Mouse (Mus musculus) gastrocnemius, adult 8-10 months (tissue): ENCODE measurements around the gene Foxc1. TPM values are rescaled to one million over a fixed set of nuclear protein-coding genes. Genes with fewer than 3 reads are reported as not detected.

ENCODE experiments used
- DNase-seq, 2 experiments: peaks; one replicate each; pipeline ENCODE4 v3.0.0; 2022; ENCODE audit warnings: low spot score in 2 of 2
- total RNA-seq, 4 experiments: library from RNA; stranded (reverse); gene quantifications; 2 replicates each; pipeline ENCODE4 v1.2.4; 2022

Foxc1 gene
- total RNA-seq, 4 experiments from 2014 or later = 0.39 to 0.83 (median 0.65) TPM

DNA sequence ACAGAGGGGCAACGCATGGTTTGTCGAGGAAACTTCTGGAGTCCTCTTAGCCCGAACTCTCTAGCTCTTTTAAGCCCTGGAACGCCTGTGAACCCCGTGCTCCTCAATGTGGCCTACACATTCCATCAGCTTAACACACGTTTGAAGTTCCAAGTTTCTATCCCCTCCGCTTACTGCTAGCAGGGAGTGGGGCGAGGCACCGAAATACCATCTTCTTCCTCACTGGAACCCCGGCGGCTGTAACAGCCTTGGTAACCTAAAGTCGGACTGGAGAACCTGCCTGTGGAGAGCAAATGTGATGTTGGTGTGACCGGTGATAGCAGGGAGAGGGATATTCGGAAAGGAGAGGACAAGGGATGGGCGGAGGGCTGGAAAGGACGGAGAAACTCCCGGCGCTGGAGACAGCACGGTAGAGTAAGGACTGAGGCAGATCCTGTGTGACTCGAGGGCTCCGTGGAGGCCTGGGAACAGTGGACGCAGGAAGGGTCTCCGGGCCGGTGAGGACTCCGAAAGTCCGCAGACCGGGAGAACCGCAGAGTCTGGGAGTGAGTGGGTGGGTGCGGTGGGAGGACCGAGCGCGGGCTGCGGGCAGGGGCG, 504 bp upstream of the Foxc1 start:
- DNase-seq = no peak

DNA sequence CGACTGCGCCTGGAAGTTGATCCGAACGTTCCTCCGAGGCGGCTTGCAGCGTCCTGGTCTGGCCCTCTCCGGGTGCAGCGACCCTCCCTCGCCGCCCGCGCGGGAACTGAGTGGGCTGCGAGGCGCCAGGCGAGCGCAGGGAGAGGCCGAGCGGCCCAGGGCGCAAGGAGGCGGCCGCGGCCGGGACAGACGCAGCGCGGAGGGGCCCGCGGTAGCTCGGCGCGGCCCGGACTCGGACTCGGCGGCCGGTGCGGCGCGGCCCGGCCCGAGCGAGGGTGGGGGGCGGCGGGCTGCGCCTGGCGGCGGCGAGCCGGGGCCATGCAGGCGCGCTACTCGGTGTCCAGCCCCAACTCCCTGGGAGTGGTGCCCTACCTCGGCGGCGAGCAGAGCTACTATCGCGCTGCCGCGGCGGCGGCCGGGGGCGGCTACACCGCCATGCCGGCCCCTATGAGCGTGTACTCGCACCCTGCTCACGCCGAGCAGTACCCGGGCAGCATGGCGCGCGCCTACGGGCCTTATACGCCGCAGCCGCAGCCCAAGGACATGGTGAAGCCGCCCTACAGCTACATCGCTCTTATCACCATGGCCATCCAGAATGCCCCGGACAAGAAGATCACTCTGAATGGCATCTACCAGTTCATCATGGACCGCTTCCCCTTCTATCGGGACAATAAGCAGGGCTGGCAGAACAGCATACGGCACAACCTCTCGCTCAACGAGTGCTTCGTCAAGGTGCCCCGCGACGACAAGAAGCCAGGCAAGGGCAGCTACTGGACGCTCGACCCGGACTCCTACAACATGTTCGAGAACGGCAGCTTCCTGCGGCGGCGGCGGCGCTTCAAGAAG, 680 bp downstream of the Foxc1 start:
- DNase-seq = no peak

DNA sequence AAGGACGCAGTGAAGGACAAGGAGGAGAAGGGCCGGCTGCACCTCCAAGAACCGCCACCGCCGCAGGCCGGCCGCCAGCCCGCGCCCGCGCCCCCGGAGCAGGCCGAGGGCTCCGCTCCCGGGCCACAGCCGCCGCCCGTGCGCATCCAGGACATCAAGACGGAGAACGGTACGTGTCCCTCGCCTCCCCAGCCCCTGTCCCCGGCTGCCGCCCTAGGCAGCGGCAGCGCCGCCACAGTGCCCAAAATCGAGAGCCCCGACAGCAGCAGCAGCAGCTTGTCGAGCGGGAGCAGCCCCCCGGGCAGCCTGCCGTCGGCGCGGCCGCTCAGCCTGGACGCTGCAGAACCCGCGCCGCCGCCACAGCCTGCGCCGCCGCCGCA, 1.3 kb downstream of the Foxc1 start:
- no peak for DNase-seq

DNA sequence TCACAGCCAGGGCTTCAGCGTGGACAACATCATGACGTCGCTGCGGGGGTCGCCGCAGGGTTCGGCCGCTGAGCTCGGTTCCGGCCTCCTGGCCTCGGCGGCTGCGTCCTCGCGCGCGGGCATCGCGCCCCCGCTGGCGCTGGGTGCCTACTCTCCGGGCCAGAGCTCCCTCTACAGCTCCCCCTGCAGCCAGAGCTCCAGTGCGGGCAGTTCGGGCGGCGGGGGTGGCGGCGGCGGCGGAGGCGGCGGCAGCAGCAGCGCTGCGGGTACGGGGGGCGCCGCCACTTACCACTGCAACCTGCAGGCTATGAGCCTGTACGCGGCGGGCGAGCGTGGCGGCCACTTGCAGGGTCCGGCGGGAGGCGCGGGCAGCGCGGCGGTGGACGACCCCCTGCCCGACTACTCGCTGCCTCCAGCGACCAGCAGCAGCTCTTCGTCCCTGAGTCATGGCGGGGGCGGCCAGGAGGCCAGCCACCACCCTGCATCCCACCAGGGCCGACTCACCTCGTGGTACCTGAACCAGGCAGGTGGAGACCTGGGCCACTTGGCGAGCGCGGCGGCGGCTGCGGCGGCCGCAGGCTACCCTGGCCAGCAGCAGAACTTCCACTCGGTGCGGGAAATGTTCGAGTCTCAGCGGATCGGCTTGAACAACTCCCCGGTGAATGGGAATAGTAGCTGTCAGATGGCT, 1.8 kb downstream of the Foxc1 start:
- no peak for DNase-seq

DNA sequence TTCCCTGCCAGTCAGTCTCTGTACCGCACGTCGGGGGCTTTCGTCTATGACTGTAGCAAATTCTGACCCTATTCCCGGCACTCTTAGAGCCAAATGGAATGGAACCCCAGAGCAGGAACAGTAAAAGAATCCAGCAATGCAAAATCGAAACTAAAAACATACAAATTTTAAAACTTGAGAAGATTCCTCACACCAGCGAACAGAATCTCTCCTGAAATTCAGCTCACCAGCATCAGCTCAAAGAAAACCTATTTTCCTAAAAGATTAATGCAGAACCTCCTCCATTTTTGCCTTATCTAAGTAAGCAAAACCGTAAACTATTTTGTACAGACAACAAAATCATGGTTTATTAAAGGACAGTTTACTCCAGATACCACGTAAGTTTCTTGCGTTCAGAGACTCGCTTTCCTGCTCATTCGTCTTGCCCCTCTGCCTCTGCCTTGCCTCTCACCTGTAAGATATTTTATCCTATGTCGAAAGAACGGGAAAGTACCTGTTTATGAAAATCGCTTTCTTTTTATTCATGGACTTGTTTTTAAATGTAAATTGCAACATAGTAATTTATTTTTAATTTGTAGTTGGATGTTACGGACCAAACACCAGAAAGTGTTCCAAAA, 2.5 kb downstream of the Foxc1 start:
- DNase-seq = no peak

DNA sequence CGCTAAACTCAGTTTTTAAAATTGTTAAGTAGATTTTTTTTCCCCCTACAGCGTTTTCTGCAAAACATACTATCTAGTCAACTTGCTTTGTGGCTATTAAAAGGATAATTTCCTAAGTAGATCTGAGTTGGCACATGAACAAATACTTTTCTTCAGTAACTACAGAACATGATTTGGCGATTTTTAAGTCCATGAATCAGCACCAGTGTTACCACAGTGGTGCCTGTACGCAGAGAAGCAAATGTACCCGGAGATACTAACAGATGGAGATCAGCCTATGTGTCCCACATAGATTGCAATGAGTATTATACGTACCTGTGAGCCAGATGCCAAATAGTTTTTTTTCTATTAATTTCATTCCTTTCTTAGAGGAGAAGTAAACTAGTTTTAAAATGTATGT, 3.3 kb downstream of the Foxc1 start:
- no peak for DNase-seq

DNA sequence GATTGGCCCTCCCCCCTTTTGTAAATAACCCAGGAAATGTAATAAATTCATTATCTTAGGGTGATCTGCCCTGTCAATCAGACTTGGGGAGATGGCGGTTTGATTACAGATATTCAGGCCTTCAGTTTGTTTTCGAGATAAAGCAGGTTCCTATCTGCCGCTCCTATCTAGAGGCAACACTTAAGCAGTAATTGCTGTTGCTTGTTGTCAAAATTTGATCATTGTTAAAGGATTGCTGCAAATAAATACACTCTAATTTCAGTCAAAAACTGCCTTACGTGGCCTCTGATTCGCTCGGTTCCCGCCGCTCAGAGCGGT, 3.9 kb downstream of the Foxc1 start:
- no peak for DNase-seq

DNA sequence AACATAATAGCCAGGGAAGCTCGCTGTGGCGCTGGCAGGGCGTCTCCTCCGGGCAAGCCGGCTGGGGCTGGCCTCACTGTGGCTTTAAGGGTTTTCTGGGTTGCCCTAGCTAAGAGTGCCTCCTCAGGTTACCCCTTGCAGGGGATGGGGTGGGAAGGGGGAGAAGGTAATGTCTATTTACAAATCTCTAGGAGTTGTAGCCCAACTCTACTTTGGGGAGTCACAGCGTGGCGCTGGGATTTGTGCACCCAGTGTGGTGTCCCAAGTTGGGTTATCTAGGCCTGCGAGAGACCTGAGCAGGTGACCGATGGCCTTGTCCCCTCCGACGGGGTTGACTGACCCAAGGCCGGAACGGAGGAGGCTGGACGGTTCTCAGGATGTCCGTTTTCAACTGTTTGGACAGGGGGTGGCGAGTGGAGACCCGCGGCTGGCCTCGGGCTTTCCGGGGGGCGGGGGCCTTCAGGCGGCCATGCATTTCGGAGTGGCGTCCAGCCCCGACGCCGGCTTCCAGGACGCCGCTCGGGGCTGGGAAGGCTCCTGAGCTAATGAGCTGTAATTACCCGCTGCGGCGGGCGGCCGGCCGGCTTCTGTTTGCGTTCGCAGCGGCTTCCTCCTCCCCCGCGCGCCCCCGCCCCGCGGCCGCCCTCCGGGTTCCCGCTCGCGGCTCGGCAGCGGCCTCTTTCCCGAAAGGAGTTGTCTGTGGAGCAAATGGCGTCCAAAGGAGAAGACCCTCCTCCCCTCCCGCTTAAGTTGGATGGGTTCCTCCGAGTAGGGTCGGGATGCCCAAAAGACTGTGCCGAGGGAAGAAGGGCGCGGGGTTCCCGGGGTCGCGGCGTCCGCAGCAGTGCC, 4.5 kb downstream of the Foxc1 start:
- DNase-seq = no peak

DNA sequence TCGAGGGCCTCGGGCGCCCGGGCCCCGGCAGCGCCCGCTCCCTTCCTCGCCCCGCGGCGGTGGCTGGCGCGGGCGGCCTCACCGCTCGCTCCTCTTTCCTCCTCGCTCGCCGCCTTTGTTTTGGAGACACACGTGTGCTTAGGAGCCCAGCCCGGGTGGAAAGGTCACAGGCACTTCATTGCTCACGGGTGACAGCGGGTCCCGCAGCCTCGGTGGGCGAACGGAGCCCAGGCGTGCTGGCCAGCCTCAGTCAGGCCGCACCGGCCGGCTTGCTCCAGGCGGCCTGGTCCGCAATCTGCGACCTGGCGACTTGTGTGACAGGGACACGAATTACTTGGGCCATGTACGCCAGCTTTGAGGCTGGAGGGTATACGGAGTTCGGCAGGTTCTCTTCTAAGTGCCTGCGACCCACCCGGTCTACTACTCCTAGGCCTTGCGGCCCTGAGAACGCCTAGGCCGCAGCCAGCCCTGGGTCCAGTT, 5.1 kb downstream of the Foxc1 start:
- DNase-seq = no peak

DNA sequence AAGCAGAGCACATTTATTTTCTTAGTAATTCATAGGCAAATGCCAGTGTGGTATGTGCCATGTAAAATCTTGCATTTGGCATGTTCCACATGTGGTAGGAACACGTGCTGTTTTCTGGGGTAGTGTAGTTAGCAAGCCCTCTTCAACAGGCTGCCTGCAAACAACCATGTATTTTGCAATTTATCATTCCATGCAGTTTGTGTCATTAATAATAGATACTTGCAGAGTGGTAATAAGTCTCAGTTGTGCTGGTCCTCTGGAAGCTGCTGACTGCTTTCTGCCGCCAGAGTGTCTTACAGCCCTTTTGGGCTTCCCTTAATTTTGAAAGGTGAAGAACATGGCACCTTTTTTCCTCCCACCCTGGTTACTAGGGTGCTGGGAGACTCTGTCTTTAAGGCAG, 6.3 kb downstream of the Foxc1 start:
- no peak for DNase-seq

DNA sequence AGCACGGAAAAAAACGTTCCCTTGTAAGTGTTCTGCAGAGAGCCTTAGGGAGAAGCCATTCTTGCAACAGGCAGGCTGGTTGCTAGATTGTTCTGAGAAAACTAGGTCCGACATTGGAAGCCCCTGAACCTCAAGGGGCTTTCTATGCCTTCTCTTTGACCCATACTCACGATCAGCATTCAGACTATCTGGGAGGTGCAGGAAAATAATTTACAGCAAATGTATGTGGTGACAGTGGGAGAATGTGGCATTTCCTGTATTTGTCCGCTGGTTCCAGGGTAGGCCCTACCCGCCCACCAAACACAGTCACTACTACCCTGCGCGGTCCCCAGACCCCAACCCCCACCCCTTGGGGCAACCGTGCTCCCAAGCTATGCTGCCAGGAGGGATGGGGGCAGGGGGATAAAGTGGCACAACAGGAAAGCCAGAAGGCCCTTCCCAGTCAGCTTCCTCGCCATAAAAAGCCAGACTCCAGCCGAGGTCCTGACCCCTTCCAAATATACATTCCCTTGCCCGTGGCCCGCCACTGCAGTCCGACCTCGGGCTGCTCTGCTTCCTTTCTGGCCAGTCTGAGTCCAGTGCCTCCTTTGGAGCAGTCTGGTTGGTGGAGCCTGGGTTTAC, 9.1 kb downstream of the Foxc1 start:
- DNase-seq = no peak

DNA sequence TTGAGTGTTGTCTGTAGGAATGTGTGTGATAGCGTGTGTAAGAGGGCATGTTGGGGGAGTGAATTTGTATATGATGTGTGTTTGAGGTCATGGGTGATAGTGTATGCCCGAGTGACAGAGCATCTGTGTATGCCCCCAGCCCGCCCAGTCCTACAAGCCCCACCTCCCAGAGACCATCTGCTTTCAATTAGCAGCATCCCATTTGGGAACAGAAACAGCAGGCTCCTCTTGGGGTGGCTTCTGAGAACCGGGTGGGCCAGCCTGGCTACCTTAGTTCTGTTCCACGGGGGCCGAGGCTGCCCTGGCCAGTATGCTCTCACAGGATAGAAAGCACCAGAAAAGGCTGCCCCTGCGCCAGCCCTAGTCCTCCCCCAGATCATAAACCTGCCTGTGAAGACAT, 11.9 kb downstream of the Foxc1 start:
- no peak for DNase-seq

DNA sequence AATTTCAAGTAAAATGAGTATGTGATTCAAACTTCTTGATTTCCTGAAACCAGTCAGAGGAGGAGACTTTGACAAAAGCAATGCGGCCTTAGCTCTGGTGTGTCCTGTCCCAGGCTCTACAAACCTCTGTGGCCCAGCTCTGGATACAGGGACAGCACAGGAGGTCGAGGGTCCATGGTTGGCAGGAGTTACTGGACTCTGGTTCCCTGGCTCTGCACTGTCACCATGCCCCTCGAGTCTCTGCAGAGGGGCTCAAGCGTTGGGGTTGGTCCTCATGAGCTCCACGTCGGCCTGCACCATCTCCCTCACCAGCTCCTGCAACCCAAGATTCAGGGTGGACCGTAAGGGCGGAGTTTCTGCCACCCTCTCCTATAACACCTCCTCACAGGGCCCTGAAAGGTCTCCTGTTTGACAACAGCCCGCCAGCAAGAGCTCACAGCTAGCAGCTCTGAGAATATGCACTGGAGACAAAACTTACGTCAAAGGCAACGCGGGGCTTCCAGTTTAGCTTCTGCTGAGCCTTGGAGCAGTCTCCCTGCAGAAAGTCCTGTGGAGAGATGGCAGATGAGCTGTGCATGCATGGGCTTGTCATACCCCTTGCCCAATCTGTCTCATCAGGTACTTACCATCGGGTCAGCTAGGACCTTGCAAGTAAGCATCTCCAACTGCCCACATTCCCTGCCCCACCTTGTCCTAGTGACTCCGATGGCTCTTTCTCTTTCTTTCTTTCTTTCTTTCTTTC, 13.4 kb downstream of the Foxc1 start:
- no peak for DNase-seq

DNA sequence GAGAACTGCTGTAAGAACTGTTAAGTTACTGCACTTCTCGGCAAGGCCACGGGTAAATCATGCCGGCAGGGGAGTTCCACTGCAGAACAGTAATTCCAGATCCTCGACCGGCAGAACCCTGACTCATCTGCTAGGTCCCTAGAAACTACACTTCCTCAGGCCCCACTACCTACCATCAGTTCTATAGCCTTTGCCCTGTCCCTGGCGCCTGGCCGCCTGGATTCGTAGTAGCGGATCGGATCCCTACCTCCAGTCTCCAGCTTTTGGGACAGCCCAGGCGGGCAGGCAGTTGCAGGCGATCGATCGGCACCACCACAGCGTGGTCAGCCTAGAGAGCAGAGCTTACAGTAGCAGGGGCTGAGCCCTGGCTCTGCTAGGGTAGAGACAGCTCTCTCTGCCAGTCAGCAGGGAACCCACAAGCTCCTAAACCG, 14.2 kb downstream of the Foxc1 start:
- no peak for DNase-seq

DNA sequence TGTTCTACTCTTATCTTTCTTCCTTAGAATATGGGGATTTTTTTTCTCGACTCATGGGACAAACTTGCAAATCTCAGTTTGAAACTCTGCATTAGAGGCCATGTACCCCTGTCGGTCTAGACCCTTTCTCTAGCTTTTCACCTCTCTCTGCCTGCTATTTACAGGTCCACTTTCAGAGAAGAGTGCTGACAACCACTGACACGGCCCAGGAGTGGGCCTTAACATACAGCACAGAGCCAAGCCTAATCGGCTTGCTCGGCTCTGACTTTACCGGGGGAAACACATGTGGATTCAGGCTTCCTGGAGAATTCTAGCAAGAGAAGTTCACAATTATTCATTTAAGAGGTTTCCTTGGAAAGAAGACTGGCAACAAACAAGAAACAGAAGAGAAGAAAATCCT, 14.6 kb downstream of the Foxc1 start:
- DNase-seq = no peak

DNA sequence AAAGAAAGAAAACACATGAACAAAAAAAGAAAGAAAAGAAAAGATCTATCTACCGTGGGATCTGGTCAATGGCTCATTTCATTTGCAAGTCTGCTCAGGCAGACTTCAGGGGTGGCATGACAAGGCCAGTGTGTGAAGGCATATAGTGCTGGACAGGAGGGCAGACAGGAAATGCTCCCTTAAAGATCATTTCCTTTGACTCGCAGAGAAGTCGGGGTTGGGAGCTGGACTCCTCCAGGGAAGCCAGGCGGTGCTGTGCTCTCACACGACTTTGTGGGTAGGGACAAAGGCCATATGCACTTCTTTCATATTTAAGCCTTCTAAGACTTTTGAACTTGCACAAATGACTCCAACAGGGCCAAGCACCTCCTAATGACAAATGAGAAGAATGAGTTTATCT, 16.9 kb downstream of the Foxc1 start:
- no peak for DNase-seq

DNA sequence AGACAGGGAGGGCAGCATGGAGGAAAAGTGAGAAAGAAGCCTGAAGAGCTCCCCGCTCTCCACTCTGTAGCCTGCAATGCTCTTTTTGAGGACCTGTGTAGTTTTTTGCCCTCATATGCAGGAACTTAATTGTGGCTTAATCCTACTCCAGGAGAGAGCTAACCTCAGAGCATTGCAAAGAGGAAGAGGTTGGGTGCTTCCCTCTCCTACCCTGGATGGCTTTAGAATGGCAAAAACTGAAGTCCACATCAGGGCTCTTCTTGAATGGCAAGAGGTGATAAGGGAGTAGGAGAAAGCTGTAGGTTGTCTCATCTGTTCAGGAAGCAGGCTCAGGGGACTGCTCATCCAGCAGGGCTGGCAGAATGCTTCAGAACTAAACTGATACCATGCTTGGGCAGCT, 18.7 kb downstream of the Foxc1 start:
- no peak for DNase-seq

DNA sequence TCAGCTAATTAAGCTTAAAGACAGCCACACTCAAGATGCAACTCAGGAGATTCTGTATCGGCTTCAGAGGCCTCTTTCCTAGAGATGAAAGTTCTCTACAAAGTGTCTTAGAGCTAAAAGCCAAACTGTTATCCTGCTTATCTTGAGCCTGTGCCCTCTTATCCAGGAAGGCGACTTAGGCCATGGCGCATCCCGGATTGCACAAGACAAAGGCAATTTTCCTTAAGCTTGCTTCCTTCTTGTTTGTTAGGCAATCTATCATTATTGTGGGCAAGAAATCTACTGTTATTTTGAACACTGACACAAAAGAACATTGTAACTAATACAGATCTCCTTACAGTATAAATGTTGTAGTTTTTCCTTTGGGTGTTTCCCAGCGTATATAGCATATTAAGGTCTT, 20.7 kb downstream of the Foxc1 start:
- no peak for DNase-seq

DNA sequence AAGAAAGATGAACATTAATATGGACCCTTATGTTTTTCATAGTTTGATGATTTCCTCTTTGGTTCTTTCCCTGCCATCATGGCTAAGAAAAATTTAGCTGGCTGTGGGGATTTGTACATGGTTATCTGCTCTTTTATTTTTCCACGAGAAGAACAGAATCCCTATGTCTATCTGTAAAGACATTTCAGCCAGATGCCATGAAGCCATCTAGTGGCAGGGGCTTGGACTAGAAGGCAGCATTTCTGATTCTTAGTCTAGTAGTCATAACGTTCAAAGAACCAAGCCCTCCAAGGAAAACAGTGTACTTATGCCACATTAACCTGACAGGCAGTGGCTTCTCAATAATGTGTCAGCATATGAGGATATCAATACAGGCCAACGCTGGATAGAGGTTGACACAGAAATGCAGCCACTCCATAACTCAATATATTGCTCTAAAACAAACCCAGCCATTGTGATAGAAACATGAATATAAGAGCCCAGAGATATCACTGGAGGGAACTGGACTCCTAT, 21.4 kb downstream of the Foxc1 start:
- DNase-seq = no peak

DNA sequence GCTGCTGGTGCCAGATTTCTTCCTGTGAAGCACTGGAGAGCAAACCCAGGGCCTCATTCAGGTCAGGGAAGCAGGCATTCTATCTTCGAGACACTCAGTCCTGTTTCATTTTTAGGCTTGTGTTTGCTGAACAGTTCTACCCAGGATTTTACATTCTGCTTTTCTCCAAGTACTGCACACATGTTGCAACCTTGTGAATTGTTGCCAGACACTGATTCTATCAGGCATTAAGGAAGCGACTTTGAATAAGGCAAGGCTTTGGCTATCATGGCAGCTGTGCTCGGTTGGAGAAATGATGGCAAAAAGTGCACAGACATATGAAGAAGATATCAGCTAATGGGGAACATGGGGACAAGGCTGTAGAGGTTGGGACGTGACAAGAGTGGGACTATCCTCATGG, 22.0 kb downstream of the Foxc1 start:
- DNase-seq = no peak
